Mouse (Mus musculus) heart, embryonic 15.5 days (tissue): ENCODE measurements at regions not wholly inside any gene's neighbourhood (a gene's known extent, or its start where the extent isn't known, plus 50 kb on each side); places are given as distances from the start of the nearest gene placed in this dataset.
A peak's percentile ranks its signal among the peaks of the same experiment; 100 is the strongest.
"Not testable (repeated sequence)": the region's sequence is repeated elsewhere in the genome, so short reads cannot be mapped to it uniquely, and the experiment has no call there.

Source experiments
- ATAC-seq: fragments of 200-750 bp; cut with Nextera tagmentation; replicated peaks from 2 replicates; pipeline ENCODE4 v1.8.0; 2017; ENCODE audit warnings: low read depth, moderate TSS enrichment; ENCODE audit not compliant: insufficient number of reproducible peaks, insufficient read depth, low FRiP score
- H3K27ac ChIP-seq: fragments of 300-500 bp; sonication (generic); 2 replicates; pipeline ENCODE4 v1.5.1; 2015; ENCODE audit warnings: mild to moderate bottlenecking, inconsistent platforms
- H3K27me3 ChIP-seq: fragments of 300-500 bp; sonication (generic); 2 replicates; pipeline ENCODE4 v1.6.1; 2015; ENCODE audit warnings: inconsistent platforms
- H3K36me3 ChIP-seq: fragments of 300-500 bp; sonication (generic); 2 replicates; pipeline ENCODE4 v1.6.1; 2015; ENCODE audit warnings: mild to moderate bottlenecking, inconsistent platforms
- H3K4me1 ChIP-seq: fragments of 300-500 bp; sonication (generic); replicated peaks from 2 replicates; pipeline ENCODE4 v1.6.1; 2015; ENCODE audit warnings: inconsistent platforms
- H3K4me2 ChIP-seq: fragments of 300-500 bp; sonication (generic); 2 replicates; pipeline ENCODE4 v1.6.1; 2015; ENCODE audit warnings: inconsistent platforms, mild to moderate bottlenecking, moderate library complexity
- H3K4me3 ChIP-seq: fragments of 300-500 bp; sonication (generic); 2 replicates; pipeline ENCODE4 v1.5.1; 2015; ENCODE audit warnings: mild to moderate bottlenecking, inconsistent platforms
- H3K9ac ChIP-seq: fragments of 300-500 bp; sonication (generic); 2 replicates; pipeline ENCODE4 v1.6.1; 2015; ENCODE audit warnings: mild to moderate bottlenecking, inconsistent platforms
- H3K9me3 ChIP-seq: fragments of 300-500 bp; sonication (generic); replicated peaks from 2 replicates; pipeline ENCODE4 v1.6.1; 2016; ENCODE audit warnings: inconsistent platforms
- WGBS: fragments of 180-500 bp; shearing (Covaris S2); methylation state at CpG from one replicate; pipeline ENCODE4 v1.1.7; 2015; ENCODE audit warnings: mixed read lengths; 5-methylcytosine and 5-hydroxymethylcytosine counted together

DNA sequence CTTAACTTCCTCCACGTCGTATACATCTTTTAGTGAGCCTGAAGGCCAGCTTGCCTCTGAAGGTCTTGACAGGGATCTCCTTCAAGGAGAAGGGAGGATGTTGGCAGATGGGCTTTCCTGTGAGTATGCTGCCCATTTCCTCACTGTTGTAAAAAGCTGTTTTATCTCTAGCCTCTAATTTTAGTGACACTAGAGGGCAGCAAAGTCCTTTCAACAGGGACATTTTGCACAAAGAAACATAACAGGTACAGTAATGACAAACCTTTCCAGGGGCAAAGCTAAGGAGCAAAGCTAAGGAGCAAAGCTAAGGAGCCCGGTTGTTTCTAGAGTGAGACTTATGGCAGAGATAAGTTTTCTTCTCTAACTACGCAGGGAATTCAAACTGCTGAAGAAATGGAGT lies 59.0 kb upstream of the Kbtbd8 start:
- WGBS, result 38% methylated on average over 4 of the region's 4 CpGs
- no peaks in the 10 kb centered on the region for H3K9me3 ChIP-seq
- no peaks in the 10 kb centered on the region for H3K4me1 ChIP-seq
- H3K9ac ChIP-seq, result no peak overlapping the region
- H3K4me2 ChIP-seq, result no peak overlapping the region
- H3K36me3 ChIP-seq, result no peaks in the 10 kb centered on the region
- no peak for ATAC-seq
- no peak overlapping the region for H3K27ac ChIP-seq
- H3K4me3 ChIP-seq, result no peak overlapping the region
- no peaks in the 10 kb centered on the region for H3K27me3 ChIP-seq

- Histone ChIP-seq H3K9ac (no peak overlapping the region), H3K4me1 (no peaks in the 10 kb centered on the region), H3K9me3 (no peaks in the 10 kb centered on the region), H3K4me3 (no peak overlapping the region), H3K27me3 (no peaks in the 10 kb centered on the region), H3K27ac (no peak overlapping the region), H3K4me2 (no peak overlapping the region), H3K36me3 (no peaks in the 10 kb centered on the region)
- 88% methylated on average over 2 of the region's 2 CpGs for WGBS
- no peak for ATAC-seq
These were observed 60.8 kb upstream of the Kbtbd8 start for GRCm38 (mm10) chr6:95056222-95056621.

DNA sequence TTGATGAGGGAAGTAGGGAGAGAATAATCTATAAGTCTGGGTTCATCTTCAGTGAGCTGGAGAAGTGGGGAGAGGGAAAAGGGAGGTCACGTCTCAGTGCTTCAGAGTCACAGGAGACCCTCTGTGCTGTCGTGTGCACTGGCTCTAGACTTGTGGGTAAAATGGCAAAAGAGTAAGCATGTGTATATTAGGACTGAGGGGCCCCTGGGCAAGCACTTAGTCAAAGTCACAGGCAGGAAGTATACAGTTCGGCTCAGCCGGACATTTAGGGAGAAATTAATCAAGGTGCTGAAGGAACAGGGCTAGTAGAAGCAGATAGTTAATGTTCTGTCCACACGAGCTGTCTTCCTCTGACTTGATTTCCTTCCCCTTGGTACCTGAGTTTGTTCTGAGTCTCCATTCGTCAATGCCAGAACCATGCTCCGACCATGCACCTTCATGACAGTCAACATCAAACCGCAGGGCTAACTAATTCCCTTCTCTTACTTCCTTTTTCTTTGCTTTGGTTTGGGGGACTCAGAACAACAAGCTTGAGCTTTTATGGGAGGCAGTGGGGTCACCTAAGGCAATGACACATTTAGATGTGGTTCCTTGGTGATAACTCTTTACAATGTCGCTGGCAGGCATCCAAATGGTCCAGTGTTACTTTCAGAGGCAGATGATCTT lies 63.2 kb upstream of the Kbtbd8 start:
- Histone ChIP-seq H3K9ac (no peak overlapping the region), H3K9me3 (no peaks in the 10 kb centered on the region), H3K36me3 (no peaks in the 10 kb centered on the region), H3K4me2 (no peak overlapping the region), H3K27me3 (no peaks in the 10 kb centered on the region), H3K27ac (no peak overlapping the region), H3K4me3 (no peak overlapping the region), H3K4me1 (no peaks in the 10 kb centered on the region)
- WGBS, result 53% methylated on average over 9 of the region's 9 CpGs
- no peak for ATAC-seq

GRCm38 (mm10) chr6:95041351-95041750 lies 75.7 kb upstream of the Kbtbd8 start:
- H3K9me3 ChIP-seq, ATAC-seq, H3K27ac ChIP-seq, H3K36me3 ChIP-seq, H3K9ac ChIP-seq, H3K27me3 ChIP-seq, H3K4me1 ChIP-seq: not testable (repeated sequence)
- Histone ChIP-seq H3K4me2 (peak overlapping the region; percentile 41), H3K4me3 (peak overlapping the region; percentile 24; the same call in 1 of the 2 replicates)
- WGBS, result 19% methylated on average over 6 of the region's 10 CpGs

DNA sequence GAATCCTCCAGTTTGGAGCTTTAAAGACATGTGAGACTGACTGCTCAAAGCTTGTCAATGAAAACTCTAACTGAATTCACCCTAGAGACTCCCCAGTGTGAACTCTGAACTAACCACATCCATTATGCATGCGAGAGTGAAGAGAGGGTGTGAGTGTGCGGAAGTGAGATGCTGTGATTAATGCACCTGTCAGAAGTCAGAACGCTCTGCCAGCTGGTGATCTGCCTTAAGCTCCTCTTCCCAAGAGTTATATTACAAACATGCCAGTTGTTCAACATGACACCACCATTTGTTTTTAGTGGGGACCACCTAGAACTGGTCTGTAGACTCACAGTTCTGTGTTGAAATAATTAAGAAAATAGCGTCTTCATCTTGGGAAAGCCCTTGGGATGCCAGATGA lies 92.8 kb upstream of the Kbtbd8 start:
- no peaks in the 10 kb centered on the region for H3K27me3 ChIP-seq
- H3K4me1 ChIP-seq, result no peaks in the 10 kb centered on the region
- no peaks in the 10 kb centered on the region for H3K36me3 ChIP-seq
- WGBS, result 41% methylated on average over 4 of the region's 4 CpGs
- H3K27ac ChIP-seq, result no peak overlapping the region
- H3K4me3 ChIP-seq, result no peak overlapping the region
- H3K9ac ChIP-seq, result no peak overlapping the region
- ATAC-seq, result no peak
- no peaks in the 10 kb centered on the region for H3K9me3 ChIP-seq
- H3K4me2 ChIP-seq, result no peak overlapping the region

- H3K4me1 ChIP-seq, result no peaks in the 10 kb centered on the region
- no peaks in the 10 kb centered on the region for H3K36me3 ChIP-seq
- no peak overlapping the region for H3K4me3 ChIP-seq
- no peak overlapping the region for H3K27ac ChIP-seq
- no peak overlapping the region for H3K4me2 ChIP-seq
- no peaks in the 10 kb centered on the region for H3K9me3 ChIP-seq
- ATAC-seq, result no peak
- WGBS, result 65% methylated on average over 7 of the region's 7 CpGs
- H3K9ac ChIP-seq, result no peak overlapping the region
- H3K27me3 ChIP-seq, result no peaks in the 10 kb centered on the region
These were observed 95.3 kb upstream of the Kbtbd8 start for GRCm38 (mm10) chr6:95021724-95022123.

DNA sequence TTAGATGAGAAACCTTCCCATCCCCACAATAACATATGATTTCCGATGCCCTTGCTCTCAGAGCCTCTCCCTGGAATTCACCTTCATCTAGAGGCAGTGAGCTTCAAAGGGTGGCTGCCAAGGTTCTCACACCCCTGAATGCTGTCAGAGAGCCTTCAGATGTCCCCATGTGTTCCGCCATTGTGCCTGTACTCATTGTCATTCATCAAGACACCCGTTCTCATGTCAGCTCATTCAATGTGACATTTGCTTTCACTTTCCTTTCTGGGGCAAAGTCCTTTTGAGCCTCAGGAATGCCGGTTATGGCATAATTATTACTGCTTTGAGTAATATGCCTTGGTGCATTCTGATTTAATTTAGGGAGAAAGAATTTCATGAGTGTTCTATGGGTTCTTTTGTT lies 99.1 kb upstream of the Kbtbd8 start:
- Histone ChIP-seq H3K9me3 (no peaks in the 10 kb centered on the region), H3K4me3 (no peak overlapping the region), H3K4me1 (no peaks in the 10 kb centered on the region), H3K4me2 (no peak overlapping the region), H3K27me3 (no peaks in the 10 kb centered on the region), H3K9ac (no peak overlapping the region), H3K27ac (no peak overlapping the region), H3K36me3 (no peaks in the 10 kb centered on the region)
- 52% methylated on average over 4 of the region's 4 CpGs for WGBS
- ATAC-seq, result no peak

DNA sequence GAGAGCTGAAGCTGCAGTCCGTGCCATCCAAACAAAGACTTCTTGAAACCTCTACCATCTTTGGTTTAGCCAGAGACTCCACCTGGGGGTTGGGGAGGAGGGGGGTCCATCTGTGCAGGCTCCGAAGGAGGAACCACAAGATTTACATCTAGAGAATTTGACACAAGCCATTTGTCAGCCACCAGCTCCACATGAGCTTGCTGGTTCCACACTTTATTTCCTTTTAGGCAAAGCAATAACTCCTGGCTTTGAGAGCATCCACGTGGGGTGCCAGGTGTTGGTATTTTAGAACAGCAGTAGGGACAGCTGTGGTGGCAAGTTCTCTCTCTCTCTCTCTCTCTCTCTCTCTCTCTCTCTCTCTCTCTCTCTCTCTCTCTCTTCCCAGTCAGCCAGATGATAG lies 99.6 kb upstream of the Kbtbd8 start:
- H3K27ac ChIP-seq, result no peak overlapping the region
- H3K9me3 ChIP-seq, result no peaks in the 10 kb centered on the region
- WGBS, result 51% methylated on average over 3 of the region's 3 CpGs
- no peak overlapping the region for H3K4me2 ChIP-seq
- H3K4me3 ChIP-seq, result no peak overlapping the region
- H3K9ac ChIP-seq, result no peak overlapping the region
- no peak for ATAC-seq
- H3K36me3 ChIP-seq, result no peaks in the 10 kb centered on the region
- H3K4me1 ChIP-seq, result no peaks in the 10 kb centered on the region
- no peaks in the 10 kb centered on the region for H3K27me3 ChIP-seq

DNA sequence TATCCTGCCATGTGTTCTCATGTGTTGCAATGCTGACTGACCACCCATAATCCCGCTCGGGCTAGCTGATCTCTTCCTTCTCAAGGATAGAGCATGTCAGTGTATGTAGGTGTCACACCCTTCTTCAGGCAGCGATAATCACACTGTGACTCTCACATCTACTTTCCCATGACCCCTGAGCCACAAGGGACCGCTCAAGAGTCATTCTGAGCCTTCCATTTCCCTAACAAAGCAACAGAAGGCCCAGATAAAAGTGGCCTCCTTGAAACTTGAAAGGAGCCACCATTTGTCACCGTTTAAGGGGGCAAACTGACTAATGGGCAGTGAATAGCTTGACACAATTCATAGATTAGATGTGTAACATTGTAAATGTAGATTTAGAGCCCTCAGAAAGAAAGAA lies 103.9 kb upstream of the Kbtbd8 start:
- Histone ChIP-seq H3K27me3 (no peaks in the 10 kb centered on the region), H3K9ac (no peak overlapping the region), H3K4me3 (no peak overlapping the region), H3K4me2 (no peak overlapping the region), H3K27ac (no peak overlapping the region), H3K9me3 (no peaks in the 10 kb centered on the region), H3K4me1 (no peaks in the 10 kb centered on the region), H3K36me3 (no peaks in the 10 kb centered on the region)
- 31% methylated on average over 5 of the region's 5 CpGs for WGBS
- ATAC-seq, result no peak

DNA sequence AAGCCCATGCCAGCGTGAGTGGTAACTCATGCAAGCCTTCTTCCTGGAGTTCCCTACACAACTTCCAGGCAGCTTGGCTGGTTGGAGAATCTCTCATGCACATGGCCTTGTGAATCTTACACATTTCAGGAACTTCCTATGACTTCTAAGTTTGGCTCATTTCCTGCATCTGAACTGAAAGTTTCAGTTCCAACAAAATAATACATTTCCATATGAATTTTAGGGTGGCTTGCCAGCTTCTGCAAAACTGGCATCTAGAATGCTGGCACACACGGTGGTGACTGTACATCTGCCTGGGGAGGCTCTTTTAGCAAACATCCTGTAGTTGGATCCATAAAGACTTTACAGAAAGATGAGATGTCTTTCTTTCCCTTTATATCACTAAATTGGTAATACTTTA lies 110.6 kb upstream of the Kbtbd8 start:
- no peak overlapping the region for H3K27ac ChIP-seq

GRCm38 (mm10) chr6:95003716-95004115 lies 113.3 kb upstream of the Kbtbd8 start:
- Histone ChIP-seq H3K9me3 (no peaks in the 10 kb centered on the region), H3K4me2 (no peak overlapping the region), H3K27ac (no peak overlapping the region), H3K4me1 (no peaks in the 10 kb centered on the region), H3K27me3 (no peaks in the 10 kb centered on the region), H3K9ac (no peak overlapping the region), H3K36me3 (no peaks in the 10 kb centered on the region), H3K4me3 (no peak overlapping the region)
- no peak for ATAC-seq
- WGBS, result 61% methylated on average over 3 of the region's 3 CpGs

More for the DNA sequence above, 110.6 kb upstream of the Kbtbd8 start:
- Histone ChIP-seq H3K4me1 (no peaks in the 10 kb centered on the region), H3K4me2 (no peak overlapping the region), H3K27me3 (no peaks in the 10 kb centered on the region), H3K4me3 (no peak overlapping the region), H3K9me3 (no peaks in the 10 kb centered on the region), H3K9ac (no peak overlapping the region), H3K36me3 (no peaks in the 10 kb centered on the region)
- WGBS, result 87% methylated on average over 2 of the region's 2 CpGs
- no peak for ATAC-seq

DNA sequence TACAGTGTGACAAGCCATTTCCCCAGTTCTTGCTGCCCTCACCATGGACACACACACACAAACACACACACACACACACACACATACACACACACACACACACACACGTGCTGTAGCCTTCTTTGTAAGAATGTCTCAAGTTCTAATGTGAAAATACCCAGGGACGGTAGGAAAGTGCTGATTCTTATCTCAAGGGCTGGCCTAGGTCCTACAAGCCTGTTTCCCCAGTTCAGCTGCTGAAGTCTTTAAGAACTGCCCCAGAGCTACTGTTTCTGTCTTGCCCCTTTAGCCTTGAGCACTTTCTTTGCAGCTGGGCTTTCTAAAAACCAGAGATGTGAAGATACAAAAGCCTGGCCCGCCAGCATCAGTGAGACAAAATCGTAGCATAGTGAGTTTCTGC lies 117.5 kb upstream of the Kbtbd8 start:
- Histone ChIP-seq H3K4me3 (no peak overlapping the region), H3K9me3 (no peaks in the 10 kb centered on the region), H3K27ac (no peak overlapping the region), H3K4me2 (no peak overlapping the region), H3K36me3 (no peaks in the 10 kb centered on the region), H3K4me1 (no peaks in the 10 kb centered on the region), H3K9ac (no peak overlapping the region), H3K27me3 (no peaks in the 10 kb centered on the region)
- WGBS, result 57% methylated on average over 4 of the region's 4 CpGs
- no peak for ATAC-seq
